Mouse (Mus musculus): ENCODE measurements around the gene Gtf2a1. TPM values are rescaled to one million over a fixed set of nuclear protein-coding genes. Genes with fewer than 3 reads are reported as not detected.

Gene Gtf2a1
- polyA plus RNA-seq, 1 experiment from 2014 or later, result 28.9 TPM

DNA sequence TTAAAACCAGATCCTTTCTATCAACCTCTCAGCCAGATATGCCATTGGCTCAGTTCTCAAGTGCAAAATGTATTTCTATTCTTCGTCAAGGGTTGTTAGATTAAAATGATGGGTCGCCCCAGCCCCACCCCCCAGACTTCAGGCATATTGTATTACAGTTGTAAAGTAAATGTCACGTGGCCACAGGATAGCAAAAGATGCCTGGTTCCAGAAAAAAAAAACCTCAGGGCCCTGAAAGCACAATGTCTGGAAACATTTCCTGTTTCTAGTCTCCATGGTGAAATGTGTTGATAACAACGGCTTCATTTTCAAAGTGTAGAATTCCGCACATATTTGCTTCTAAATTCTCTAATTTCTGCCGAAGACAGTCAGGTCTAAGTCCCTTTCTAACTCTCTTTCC, 14.3 kb upstream of the Gtf2a1 start:
- 51% methylated on average over 6 of the region's 6 CpGs for whole genome bisulfite sequencing
- no peaks in the 10 kb centered on the region for H3K36me3 ChIP-seq (ENCODE audit: control insufficient read depth, insufficient read depth, low read length)
- H3K9me3 ChIP-seq (ENCODE audit: control insufficient read depth, low read length), result no peaks in the 10 kb centered on the region
- DNase-seq (ENCODE audit: low spot score) (no peak), ATAC-seq (replicated peaks; ENCODE audit: low FRiP score) (no peak)
- no peak overlapping the region for H3K27ac ChIP-seq (ENCODE audit: low read depth, low read length)
- H3K4me1 ChIP-seq (replicated peaks; ENCODE audit: control insufficient read depth, insufficient read depth, low read length), result no peaks in the 10 kb centered on the region
- no peak overlapping the region for H3K4me2 ChIP-seq
- H3K27me3 ChIP-seq (replicated peaks; ENCODE audit: control insufficient read depth, insufficient read depth, low read length), result no peaks in the 10 kb centered on the region
- H3K9ac ChIP-seq (ENCODE audit: low read depth, low read length), result no peak overlapping the region
- no peak overlapping the region for H3K4me3 ChIP-seq (ENCODE audit: low read depth, low read length)

DNA sequence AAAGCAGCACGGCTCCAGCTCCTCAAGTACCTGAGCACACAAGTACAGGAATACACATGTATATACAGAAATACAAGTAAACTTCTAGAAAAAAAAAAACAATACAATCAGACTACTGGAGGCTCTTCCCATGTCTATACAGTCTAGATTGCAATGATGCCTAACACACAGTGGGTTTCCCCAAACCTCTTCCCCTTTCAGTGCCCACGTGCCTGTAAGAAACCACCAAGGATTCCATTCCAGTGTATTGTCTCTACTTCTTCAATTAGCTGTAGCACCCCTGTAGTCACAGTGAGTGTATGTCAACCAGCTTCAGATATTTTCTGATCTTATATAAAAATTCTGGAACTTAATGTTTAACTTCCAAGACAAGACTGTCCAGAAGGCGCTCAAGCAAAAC, 1.8 kb upstream of the Gtf2a1 start:
- WGBS, result 83% methylated on average over 3 of the region's 3 CpGs
- ATAC-seq (replicated peaks; ENCODE audit: low FRiP score) (no peak), DNase-seq (ENCODE audit: low spot score) (no peak)
- Histone ChIP-seq H3K9me3 (ENCODE audit: control insufficient read depth, low read length) (no peaks in the 10 kb centered on the region), H3K36me3 (ENCODE audit: control insufficient read depth, insufficient read depth, low read length) (no peaks in the 10 kb centered on the region), H3K27me3 (replicated peaks; ENCODE audit: control insufficient read depth, insufficient read depth, low read length) (no peaks in the 10 kb centered on the region), H3K27ac (ENCODE audit: low read depth, low read length) (no peak overlapping the region), H3K4me2 (no peak overlapping the region), H3K4me3 (ENCODE audit: low read depth, low read length) (no peak overlapping the region), H3K4me1 (replicated peaks; ENCODE audit: control insufficient read depth, insufficient read depth, low read length) (peaks cover 7% of the 10 kb centered on the region), H3K9ac (ENCODE audit: low read depth, low read length) (no peak overlapping the region)

DNA sequence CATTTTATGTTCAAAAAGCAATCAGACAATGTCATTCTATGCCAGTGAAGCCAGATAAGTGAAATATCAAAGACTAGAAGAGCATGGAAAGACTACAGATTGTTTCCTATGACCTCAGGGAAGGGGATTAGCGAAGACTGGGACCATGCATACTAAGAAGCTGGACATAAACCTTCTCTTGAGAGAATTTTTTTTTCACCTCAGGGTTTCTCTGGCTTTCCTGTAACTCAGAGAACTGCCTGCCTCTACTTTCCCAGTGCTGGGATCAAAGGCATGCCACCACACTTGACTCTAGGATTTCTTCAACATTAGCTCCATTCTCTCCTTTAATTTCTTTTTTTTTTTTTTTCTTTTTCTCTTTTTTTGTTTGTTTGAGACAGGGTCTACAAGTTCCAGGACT, 904 bp upstream of the Gtf2a1 start:
- Histone ChIP-seq H3K27me3 (replicated peaks; ENCODE audit: control insufficient read depth, insufficient read depth, low read length) (no peaks in the 10 kb centered on the region), H3K4me3 (ENCODE audit: low read depth, low read length) (peak overlapping the region; percentile 93), H3K27ac (ENCODE audit: low read depth, low read length) (peak overlapping the region; percentile 100), H3K4me2 (peak overlapping the region; percentile 78), H3K36me3 (ENCODE audit: control insufficient read depth, insufficient read depth, low read length) (no peaks in the 10 kb centered on the region), H3K9ac (ENCODE audit: low read depth, low read length) (peak overlapping the region; percentile 80), H3K4me1 (replicated peaks; ENCODE audit: control insufficient read depth, insufficient read depth, low read length) (peaks cover 9% of the 10 kb centered on the region), H3K9me3 (ENCODE audit: control insufficient read depth, low read length) (no peaks in the 10 kb centered on the region)
- WGBS, result 90% methylated on average over 1 of the region's 1 CpGs
- DNase-seq (ENCODE audit: low spot score) (no peak), ATAC-seq (replicated peaks; ENCODE audit: low FRiP score) (no peak)

DNA sequence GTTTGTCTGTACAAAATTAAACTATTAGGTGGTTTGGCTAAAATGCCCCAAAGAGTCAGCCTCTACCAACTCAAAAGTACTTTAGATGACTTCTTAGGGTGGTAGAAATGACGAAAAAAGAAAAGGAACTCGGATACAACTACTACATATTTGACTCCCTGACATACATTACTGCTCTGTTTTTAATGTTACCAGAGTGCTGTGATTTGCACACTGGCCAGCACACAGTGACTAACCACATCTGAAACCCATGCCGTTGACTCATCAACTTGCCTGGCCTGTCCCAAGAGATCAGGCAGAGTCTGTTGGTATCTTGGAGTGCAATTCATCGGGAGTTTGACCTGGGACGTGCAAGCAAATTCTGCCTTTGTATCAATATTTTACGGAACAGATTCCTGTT, 429 bp upstream of the Gtf2a1 start:
- H3K27ac ChIP-seq (ENCODE audit: low read depth, low read length), result peak overlapping the region; percentile 100
- peak overlapping the region; percentile 78 for H3K4me2 ChIP-seq
- WGBS, result 24% methylated on average over 6 of the region's 6 CpGs
- H3K9me3 ChIP-seq (ENCODE audit: control insufficient read depth, low read length), result no peaks in the 10 kb centered on the region
- H3K4me1 ChIP-seq (replicated peaks; ENCODE audit: control insufficient read depth, insufficient read depth, low read length), result peaks cover 9% of the 10 kb centered on the region
- peak overlapping the region; percentile 80 for H3K9ac ChIP-seq (ENCODE audit: low read depth, low read length)
- peak overlapping the region; percentile 93 for H3K4me3 ChIP-seq (ENCODE audit: low read depth, low read length)
- no peaks in the 10 kb centered on the region for H3K27me3 ChIP-seq (replicated peaks; ENCODE audit: control insufficient read depth, insufficient read depth, low read length)
- H3K36me3 ChIP-seq (ENCODE audit: control insufficient read depth, insufficient read depth, low read length), result peaks cover 3% of the 10 kb centered on the region; the same call in 1 of the 2 replicates
- DNase-seq (ENCODE audit: low spot score) (no peak), ATAC-seq (replicated peaks; ENCODE audit: low FRiP score) (no peak)

DNA sequence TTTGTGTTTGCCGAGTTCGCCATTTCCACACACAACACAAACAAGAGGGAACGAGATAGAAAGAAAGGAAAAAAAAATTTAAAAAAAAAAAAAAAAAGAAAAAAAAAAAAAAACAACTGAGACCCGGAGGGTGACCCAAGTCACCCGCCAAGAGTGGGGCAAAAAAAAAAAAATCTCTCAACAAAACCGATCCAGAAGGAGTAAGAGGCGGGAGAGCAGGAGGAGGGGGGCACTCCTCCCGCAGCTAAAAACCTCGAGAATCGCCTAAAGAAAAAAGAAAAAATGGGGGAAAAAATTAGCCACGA, 793 bp downstream of the Gtf2a1 start:
- Histone ChIP-seq H3K27ac (ENCODE audit: low read depth, low read length) (peak overlapping the region; percentile 100), H3K4me2 (peak overlapping the region; percentile 76), H3K36me3 (ENCODE audit: control insufficient read depth, insufficient read depth, low read length) (peaks cover 8% of the 10 kb centered on the region; the same call in 1 of the 2 replicates), H3K27me3 (replicated peaks; ENCODE audit: control insufficient read depth, insufficient read depth, low read length) (no peaks in the 10 kb centered on the region), H3K9me3 (ENCODE audit: control insufficient read depth, low read length) (no peaks in the 10 kb centered on the region), H3K4me3 (ENCODE audit: low read depth, low read length) (peak overlapping the region; percentile 93), H3K9ac (ENCODE audit: low read depth, low read length) (peak overlapping the region; percentile 99), H3K4me1 (replicated peaks; ENCODE audit: control insufficient read depth, insufficient read depth, low read length) (peaks cover 9% of the 10 kb centered on the region)
- no peak for ATAC-seq (replicated peaks; ENCODE audit: low FRiP score)
- no peak for DNase-seq (ENCODE audit: low spot score)
- WGBS, result under 1% methylated on average over 11 of the region's 11 CpGs

DNA sequence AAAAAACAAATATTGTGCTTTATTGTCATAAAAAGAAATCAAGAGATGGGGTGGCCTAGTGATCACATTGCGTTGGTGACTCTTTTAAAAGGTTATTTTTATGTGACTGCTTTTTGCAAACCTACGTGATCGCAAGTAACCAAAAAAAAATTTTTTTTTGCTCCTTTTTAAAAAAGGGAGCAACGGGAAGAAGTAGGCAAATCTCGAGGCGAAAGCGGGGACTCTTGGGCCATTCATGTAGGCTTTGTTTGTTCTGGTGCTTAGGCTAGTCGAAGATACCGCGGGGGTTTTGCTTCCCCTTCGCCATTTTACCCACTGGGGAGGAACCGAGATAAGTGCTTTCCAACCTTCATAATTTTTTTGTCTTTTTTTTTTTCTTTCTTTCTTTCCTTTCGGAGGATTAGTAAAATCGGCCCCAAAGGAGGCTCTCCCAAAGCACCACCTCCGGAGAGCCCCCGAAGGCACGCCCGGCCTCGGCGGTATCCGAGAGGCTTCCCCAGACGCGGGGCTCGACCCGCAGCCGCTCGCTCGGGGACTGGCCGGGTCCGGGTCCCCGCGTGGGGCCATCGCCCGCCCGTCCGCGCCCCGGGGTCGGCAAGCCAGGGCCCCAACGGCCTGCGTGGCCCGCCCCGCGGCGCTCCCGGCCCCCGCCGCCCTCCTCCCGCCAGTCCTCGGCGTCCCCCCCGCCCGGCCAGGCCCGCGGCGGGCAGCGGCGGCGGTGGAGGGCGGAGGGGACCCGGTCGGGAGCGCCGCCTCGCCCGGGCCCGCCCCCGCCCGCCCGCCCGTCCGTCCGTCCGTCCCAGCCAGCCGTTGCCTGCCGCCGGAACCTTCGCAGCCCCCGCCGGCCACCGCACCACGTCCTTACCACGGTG, 1.4 kb downstream of the Gtf2a1 start:
- H3K9ac ChIP-seq (ENCODE audit: low read depth, low read length), result peak overlapping the region; percentile 99
- WGBS, result under 1% methylated on average over 71 of the region's 83 CpGs
- H3K4me3 ChIP-seq (ENCODE audit: low read depth, low read length), result peak overlapping the region; percentile 93
- DNase-seq (ENCODE audit: low spot score) (peak; percentile 70), ATAC-seq (replicated peaks; ENCODE audit: low FRiP score) (peak; percentile 35)
- peaks cover 9% of the 10 kb centered on the region for H3K4me1 ChIP-seq (replicated peaks; ENCODE audit: control insufficient read depth, insufficient read depth, low read length)
- H3K9me3 ChIP-seq (ENCODE audit: control insufficient read depth, low read length), result no peaks in the 10 kb centered on the region
- H3K4me2 ChIP-seq, result peak overlapping the region; percentile 76
- H3K27ac ChIP-seq (ENCODE audit: low read depth, low read length), result peak overlapping the region; percentile 100
- H3K36me3 ChIP-seq (ENCODE audit: control insufficient read depth, insufficient read depth, low read length), result peaks cover 12% of the 10 kb centered on the region; the same call in 1 of the 2 replicates
- no peaks in the 10 kb centered on the region for H3K27me3 ChIP-seq (replicated peaks; ENCODE audit: control insufficient read depth, insufficient read depth, low read length)

DNA sequence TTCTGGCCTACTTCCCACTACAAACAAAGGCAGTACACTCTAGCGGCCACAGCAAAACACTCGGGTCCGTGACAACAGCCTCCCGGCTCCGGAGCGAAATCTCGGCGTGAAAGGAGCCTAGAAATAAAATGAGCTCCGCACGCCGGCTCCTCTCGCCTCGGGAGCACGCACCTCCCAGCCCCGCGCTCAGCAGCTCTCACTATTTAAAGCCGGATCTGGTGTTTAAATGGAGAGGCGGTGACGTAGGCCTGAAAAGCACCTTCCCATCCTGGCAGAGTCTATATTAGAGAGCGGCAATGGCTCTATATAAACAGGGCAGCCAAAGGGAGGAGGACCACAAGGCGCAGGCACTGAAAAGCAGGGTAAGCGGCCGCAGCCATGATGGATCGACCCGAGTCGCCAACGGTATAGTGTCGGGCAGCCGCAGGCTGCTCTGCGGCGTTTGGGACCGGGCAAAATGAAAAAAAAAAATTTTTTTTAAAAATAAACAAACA, 2.1 kb downstream of the Gtf2a1 start:
- under 1% methylated on average over 32 of the region's 32 CpGs for WGBS

DNA sequence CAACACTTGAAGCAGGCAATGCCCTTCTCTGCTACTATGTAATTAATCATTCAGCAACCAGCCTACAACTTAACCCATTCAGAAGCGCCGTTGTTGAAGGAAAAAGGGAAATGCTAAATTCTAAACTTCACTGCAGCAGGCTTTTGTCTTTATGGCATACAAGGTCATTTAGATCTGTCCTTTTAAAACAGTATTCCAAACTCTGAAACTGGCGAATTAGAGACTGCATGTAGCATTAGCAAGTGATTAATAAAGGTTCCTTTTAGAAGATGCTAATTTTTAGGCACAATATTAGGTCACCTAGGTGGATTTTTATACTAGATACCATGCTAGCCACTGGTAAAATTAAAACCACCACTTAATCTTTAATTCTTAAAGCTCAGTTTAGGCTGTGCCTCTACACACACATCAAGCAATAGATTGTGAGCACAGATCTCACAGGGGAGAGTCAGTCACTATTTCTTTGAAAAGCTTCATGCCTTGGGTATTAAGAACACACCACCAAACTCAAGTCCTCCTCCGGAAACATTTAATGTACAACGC, 2.7 kb downstream of the Gtf2a1 start:
- peaks cover 12% of the 10 kb centered on the region; the same call in 1 of the 2 replicates for H3K36me3 ChIP-seq (ENCODE audit: control insufficient read depth, insufficient read depth, low read length)
- no peaks in the 10 kb centered on the region for H3K27me3 ChIP-seq (replicated peaks; ENCODE audit: control insufficient read depth, insufficient read depth, low read length)
- H3K9ac ChIP-seq (ENCODE audit: low read depth, low read length), result peak overlapping the region; percentile 99
- ATAC-seq (replicated peaks; ENCODE audit: low FRiP score) (no peak), DNase-seq (ENCODE audit: low spot score) (no peak)
- peak overlapping the region; percentile 93 for H3K4me3 ChIP-seq (ENCODE audit: low read depth, low read length)
- 18% methylated on average over 5 of the region's 5 CpGs for WGBS
- H3K4me1 ChIP-seq (replicated peaks; ENCODE audit: control insufficient read depth, insufficient read depth, low read length), result peaks cover 9% of the 10 kb centered on the region
- peak overlapping the region; percentile 100 for H3K27ac ChIP-seq (ENCODE audit: low read depth, low read length)
- H3K9me3 ChIP-seq (ENCODE audit: control insufficient read depth, low read length), result no peaks in the 10 kb centered on the region
- peak overlapping the region; percentile 76 for H3K4me2 ChIP-seq

More for the DNA sequence above, 2.1 kb downstream of the Gtf2a1 start:
- Histone ChIP-seq H3K27ac (ENCODE audit: low read depth, low read length) (peak overlapping the region; percentile 100), H3K4me2 (peak overlapping the region; percentile 76), H3K9ac (ENCODE audit: low read depth, low read length) (peak overlapping the region; percentile 99), H3K4me3 (ENCODE audit: low read depth, low read length) (peak overlapping the region; percentile 93), H3K27me3 (replicated peaks; ENCODE audit: control insufficient read depth, insufficient read depth, low read length) (no peaks in the 10 kb centered on the region), H3K36me3 (ENCODE audit: control insufficient read depth, insufficient read depth, low read length) (peaks cover 12% of the 10 kb centered on the region; the same call in 1 of the 2 replicates), H3K4me1 (replicated peaks; ENCODE audit: control insufficient read depth, insufficient read depth, low read length) (peaks cover 9% of the 10 kb centered on the region), H3K9me3 (ENCODE audit: control insufficient read depth, low read length) (no peaks in the 10 kb centered on the region)
- peak; percentile 85 for DNase-seq (ENCODE audit: low spot score)
- ATAC-seq (replicated peaks; ENCODE audit: low FRiP score), result peak; percentile 76

Data from liver, embryonic 11.5 days (tissue).